Mouse (Mus musculus) cortical plate, adult 2 months (tissue): ENCODE measurements around the gene Kcnn1.

Experiments used
- CTCF ChIP-seq: fragments of 200-500 bp; IDR thresholded peaks from 2 replicates; pipeline ENCODE4 v1.5.1; 2011; ENCODE audit warnings: mild to moderate bottlenecking, control low read depth, low read length; ENCODE audit not compliant: insufficient read depth; ENCODE audit errors: extremely low read depth
- POLR2A ChIP-seq: fragments of 200-500 bp; IDR thresholded peaks from 2 replicates; pipeline ENCODE4 v1.6.1; 2011; ENCODE audit warnings: mild to moderate bottlenecking, low read length, control low read depth; ENCODE audit not compliant: insufficient read depth; ENCODE audit errors: extremely low read depth

- TF ChIP-seq POLR2A (no peak), CTCF (no peak)
Measured at GRCm38 (mm10) chr8:70891356-70891755, 28.3 kb upstream of the Kcnn1 start.
